Mouse (Mus musculus): ENCODE results near the gene Klf3.

Gene Klf3

DNA sequence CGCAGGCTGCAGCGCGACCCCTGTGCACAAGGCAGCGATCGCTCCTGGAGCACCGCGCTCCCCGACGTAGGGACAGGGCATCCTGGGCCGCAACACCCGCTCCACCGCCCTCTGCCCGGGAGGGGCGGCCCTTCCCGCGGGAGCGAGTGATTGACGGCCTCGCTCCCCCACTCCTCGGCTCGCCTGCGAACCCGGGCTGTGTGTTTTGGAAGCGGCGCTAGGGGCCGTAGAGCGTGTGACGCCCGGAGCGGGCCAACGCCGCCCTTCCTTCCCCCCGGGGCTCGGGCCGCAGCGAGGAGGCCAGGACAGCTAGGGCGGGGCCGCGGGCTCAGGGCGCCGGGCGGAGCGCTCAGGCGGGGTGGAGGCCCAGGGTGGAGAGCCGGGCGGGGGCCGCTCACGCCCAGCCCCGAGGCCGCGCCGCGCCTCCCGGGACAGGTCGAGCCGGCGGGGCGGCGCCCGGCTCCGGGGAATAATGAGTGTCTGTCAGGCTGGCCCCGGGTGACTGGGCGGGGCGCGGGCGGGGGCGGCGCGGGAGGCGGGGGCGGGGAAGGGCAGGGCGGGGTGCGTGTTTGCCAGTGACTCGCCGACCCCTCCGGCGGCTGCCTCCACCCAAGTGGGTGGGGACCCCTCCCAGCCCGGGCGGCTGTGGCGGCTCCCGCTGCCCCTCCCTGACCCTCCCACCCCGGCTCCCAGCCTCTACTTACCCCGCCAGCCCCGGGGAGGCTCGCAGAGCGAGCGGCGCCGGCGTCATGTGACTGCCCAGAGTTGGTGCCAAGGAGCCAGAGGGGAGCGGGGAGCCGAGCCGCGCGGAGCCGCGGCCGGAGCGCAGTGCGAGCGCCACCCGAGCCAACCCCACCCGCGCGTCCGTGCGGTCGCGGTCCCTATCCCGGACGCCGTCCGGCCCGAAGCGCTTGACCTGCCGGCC lies at the start of gene Klf3:
Gene Klf3 (plus strand): TSS at position 594 of the 925 bp plus-strand sequence.
- peak; percentile 87 for DNase-seq

DNA sequence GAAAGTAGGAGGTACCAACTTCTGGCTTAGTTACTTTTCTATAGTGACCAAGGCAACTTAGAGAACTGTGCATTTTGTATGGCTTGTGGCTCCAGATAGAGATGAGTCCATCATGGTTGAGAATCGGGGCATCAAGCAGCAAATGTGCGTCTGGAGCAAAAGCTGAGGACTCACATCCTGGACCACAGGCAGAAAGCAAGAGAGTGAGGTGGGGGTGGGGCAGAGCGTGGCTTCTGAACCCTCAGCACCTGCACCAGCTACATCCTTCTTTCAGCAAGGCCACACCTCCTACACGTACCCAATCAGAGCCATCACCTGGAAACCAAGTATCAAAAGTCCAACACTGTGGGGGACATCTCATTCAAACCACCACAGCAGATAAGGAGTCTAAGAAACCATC lies 40.9 kb upstream of the Klf3 start:
- no peak for DNase-seq

DNA sequence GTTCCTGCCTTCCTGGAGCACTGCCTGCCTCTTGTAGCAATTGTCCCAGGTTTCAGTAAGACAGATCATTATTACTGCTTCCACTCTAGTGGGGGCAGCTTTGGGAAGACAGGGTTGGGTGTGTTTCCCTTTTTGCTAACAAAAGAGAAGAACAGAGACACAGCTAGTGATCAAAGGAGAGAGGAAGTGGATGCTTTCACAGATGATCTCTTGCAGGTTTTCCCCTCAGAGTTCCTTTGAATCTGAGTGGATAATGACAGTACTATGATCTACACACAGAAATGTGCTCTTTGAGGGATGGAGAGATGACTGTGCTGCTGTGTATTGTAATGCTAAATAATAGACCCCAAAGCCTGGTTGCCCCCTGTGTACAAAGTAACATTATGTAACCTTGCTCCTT lies 38.7 kb upstream of the Klf3 start:
- no peak for DNase-seq

DNA sequence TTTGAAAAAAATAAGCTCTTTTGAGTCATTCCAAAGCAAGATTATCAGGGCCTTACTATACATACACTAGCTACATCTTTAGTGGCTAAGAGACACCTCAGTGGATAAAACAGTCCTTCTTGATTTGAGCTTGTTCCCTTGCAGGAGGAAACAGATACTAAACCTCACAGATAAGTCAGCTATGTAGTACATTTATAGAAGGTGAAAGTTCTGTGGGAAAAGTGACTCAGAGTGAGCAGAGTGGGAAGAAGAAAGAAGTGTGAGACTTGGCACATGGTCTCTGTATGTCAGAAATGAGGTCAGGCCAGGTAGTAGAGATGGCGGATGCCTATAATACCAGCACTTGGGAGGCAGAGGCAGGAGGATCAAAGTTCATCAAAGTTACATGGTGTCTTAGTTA lies 37.4 kb upstream of the Klf3 start:
- peak; percentile 7 for DNase-seq

DNA sequence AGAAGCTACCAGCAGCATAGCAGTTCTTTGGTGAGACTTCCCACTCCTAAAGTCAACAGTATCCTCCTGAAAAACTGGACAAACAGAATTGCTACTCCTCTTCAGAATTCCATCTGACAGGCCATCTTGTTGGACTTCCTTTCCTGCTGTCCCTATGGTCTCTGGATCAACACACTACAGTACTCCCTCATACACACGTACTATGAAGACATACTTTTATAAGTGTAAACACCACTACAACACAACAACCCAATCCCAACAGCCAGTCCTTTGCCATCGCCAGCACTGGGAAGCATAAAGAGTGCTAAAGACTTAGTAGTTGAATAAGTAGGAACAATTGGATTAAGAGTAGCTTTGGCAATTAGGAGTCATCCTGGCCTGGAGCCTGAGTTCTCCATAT lies 36.6 kb upstream of the Klf3 start:
- no peak for DNase-seq

DNA sequence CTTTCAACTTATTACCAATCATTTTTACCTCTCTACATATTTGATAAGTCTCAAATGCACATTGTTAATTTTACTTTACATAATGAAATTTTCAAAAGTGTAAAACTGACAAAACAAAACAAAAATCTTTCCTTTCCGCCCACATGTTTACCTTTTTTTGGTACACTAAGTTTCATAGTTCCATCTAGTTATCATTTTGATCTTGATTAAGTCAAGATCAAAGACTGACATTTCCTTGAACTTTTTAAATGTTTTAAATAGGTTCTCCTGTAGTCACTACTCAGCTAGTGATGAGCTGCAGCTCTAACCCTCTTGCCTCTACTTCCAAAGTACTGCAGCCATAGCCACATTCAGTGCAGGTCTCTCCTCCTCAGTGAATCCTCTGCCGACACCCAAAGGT lies 31.6 kb upstream of the Klf3 start:
- DNase-seq, result no peak

DNA sequence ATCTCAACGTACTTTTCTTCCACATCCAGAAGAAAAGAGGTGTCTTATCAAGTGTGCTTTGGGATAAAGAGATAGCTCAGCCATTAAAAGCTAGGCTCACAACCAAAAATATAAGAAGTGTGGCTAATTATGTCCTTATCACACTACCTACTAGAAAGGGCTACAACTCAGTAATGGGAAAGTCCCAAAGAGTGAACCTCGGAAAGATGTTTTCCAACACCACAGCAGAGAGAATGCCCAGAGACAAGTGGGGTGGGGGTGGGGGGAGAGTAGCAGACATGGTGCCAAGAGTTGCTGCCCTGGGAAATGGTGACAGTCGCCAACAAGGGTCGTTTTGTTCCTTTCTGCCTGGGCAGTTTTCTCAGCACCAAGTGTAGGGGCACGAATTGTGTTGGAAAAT lies 25.0 kb upstream of the Klf3 start:
- DNase-seq, result no peak

DNA sequence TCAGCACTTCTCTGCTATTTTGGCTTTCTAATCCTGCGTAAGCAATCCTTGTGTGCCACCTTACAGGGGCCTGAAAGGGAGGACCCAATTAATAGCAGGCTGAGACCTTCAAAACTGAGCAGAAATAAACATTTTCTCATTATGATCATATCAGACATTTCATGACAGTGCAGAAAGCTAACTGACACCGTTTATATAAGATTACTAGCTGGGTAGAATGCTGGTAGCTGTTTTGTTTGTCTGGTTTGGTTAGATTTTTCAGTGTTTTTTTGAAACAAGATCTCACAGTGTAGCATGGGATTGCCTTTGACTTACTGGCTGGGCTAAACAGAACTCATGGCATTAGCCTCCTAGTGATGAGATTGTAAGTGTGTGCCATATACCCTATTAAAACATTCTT lies 23.9 kb upstream of the Klf3 start:
- no peak for DNase-seq

DNA sequence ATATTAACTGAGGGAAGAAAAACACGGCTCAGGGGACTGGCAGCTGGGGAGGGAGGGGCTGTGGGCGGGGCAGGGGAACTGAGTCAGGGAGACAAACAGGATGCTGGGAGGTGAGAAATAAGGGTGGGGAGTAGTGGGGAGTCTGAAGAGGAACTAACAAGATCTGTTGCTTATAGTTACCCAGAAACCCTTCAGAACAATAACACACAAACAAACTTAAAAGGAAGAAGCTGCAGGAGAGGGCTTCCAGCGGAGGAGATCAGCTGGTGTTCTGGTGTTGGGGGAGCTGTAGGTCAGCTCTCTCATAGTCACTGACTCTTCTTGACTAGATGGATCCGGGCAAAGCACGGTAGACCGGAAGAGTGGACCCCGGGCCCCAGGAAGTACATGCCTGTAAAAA lies 22.4 kb upstream of the Klf3 start:
- DNase-seq, result no peak

DNA sequence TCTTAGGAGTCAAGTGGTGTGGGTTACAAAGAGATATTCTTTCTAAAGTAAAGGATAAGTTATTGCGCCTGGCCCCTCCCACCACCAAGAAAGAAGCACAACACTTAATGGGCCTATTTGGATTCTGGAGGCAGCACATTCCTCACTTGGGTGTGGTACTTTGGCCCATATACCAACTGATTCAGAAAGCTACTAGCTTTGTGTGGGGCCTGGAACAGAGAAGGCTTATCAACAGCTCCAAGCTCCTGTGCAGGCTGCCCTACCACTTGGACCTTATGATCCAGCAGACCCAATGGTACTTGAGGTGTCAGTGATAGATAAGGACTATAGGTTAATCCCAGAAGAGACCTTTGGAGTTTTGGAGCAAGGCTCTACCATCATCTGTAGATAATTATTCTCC lies 15.0 kb upstream of the Klf3 start:
- no peak for DNase-seq

DNA sequence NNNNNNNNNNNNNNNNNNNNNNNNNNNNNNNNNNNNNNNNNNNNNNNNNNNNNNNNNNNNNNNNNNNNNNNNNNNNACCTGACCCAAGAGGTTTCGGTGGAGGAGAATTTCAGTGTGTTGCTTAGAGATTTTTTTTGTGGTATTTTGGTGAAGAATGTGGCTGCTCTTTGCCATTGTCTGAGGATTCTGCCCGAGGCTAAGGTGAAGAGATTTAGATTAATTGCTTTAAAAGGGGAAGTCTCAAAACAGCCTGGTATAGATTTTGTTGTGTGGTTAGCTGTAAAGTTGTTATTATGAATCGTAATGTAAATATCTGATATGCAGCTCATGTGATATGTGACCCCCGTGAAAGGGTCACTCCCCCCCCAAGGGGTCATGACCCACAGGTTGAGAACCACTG lies 5.0 kb upstream of the Klf3 start:
- DNase-seq, result no peak

DNA sequence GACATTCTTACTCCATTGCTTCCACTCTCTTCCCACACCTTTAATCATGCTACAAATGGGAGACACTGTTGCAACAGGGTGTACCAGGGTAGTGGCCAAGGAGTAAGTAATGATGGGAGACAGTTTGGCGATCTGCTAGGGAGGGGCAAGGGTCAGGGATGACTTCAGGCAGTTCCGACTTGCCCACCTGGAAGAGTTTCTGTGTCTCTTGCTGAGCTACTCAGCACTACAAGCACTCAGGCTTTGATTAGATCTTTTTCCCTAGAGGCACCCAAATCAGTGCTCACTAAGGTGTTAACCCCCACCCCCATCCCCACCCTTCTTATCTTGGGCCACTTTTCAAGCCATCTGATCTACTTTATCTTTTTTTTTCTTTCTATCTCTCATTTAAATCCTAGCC lies 1.6 kb upstream of the Klf3 start:
- DNase-seq, result no peak

DNA sequence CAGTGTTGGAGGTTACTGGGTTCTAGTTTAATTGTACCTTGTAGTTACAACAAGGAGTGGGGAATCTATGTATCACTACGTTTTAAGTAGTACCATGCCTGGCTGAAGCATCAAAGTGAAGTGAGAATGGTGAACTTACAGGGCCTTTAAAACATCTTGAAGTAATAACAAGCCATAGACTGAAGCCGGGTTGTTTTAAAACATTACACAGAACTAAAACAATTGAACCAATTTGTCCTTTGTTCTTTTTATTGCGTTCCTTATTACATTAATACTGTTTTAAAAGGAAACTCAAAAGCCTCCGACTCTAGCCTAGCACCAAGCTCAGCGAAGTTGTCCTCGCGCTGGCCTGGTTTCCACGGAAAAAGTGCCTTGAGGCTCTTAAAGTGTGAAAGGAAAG lies 1.0 kb upstream of the Klf3 start:
- no peak for DNase-seq

DNA sequence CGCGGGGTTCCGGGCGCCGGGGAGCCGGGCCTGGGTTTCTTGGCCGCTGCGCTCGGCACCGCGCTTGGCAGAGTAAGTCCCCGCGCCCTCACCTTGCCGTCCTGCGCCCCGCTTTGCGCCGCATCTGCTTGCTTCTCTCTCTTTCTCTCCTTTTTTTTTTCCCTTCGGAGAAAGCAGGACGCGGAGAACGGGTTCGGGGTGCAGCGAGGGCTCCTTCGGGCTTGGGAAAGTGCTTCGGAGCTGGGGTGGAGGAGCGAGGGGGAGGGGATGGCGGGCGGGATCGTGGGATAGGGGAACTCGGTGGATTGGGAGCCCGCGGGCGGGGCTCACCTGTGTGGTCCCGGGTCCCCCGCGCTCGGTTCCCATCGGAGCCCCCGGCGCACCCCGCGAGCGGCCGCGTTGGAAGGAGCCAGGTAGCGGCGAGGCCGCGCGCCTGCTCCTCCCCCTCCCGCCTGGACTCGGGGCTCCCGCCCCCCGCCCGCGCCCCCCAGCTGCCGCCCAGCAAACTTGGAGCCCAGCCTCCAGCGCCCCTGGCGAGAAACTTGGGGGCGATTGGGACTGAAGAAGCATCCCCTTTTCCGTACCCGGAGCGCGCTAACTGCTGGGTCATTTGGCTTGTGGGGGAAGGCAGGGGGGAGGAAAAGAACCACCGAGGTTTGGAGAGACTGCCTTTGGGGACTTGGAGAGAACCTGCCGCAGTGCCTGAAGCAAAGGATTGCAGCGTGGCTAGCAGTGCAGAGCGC lies 703 bp downstream of the Klf3 start:
- no peak for DNase-seq

DNA sequence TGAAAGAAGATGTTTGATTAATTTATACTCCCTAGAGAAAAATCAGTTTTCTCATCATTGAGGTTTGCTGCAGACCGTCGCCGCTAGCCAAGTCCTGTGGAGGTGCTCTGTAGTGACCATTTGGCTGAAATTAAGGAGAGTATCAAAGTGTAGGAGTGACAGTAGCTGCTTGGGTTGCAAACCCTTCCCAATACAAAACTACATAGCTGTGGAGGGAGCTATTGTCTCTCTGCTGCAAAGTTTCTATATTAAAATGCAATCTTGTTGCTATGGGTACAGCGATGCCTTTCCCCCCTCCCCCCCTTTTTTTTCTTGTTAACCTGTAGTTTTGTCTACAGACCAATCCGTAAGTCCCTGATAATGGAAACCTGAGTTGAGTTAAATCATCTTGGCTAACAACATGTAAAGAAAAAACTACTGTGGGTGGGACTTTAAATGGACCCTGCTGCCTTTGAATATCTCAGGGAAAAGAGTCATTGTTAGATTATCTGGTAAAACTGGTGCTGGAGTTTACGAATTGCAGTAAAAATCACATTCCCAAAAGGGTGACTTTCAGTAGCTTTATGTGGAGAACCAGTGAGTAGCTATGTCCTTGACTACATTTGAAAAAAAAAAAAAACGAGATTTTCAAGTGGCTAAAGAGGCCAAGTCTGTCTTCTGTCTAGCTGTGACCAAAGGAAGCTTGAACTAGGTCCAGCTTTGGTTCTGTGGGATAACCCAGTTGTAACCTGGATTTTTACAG lies 2.1 kb downstream of the Klf3 start:
- no peak for DNase-seq

DNA sequence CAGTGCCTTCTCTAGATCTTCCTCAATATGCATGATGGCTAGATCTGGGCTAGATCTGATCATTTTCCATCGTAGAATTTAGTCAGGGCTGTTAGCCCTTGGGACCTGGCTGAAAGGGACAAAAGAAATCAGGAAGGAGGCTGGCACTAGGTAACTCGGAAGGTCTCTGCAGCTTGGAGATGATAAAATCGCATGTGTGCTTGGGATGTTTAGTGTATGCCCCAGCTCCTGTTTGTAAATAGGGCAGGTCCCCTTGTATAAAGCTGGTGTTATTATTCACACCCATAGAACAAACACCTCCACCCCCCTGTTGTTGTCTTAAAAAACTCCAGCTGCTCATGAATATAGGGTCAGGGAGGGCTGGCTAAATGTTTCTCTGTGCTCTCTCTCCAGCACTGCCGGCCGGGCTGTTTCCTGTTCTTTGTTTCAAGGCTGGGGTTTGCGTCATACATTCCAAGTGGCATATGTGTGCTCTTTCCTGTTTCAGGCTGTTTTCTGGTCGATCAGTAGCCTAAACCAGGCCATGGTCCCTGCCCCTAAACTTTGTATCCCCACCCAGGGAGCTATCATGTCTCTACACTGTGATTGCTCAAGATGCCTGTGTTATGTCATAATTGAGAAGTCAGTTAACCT lies 2.8 kb downstream of the Klf3 start:
- DNase-seq, result no peak

DNA sequence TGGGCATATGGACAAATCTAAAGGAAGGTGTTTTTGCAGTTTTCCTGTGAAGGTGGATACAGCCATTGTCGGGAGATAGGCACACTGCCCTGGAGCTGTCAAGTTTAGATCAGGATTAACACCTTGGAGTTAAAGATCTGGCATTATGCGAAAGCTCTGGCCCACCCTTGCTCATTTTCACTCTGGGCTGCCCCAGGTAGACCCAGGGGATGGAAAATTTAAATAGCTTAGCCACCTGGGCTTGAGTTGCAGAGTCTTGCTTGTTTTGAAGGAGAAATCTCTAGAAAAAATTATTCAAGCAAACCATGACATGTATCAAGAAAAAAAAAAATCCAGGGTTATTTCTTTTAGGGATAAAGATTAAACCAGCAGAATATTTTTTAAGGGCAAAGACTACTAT lies 3.4 kb downstream of the Klf3 start:
- DNase-seq, result no peak

DNA sequence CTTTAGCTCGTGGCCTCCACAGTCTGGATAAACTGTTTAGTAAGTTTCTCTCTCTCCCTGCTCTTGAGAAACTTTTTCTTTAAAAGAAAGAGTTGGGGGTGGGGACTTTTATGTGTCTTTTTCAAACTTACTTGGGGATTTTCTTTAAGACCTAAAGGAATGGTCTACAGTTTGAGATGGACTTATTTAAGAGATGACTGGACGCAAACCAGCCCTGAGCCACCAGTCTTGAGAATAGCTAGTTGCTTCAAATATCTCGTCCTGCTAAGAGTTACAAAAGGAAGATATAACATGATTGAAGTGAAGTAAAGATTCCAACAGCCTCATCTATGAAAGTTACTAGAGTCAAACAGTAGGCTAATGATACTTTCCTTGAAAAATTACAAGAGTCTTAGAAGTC lies 4.0 kb downstream of the Klf3 start:
- no peak for DNase-seq

DNA sequence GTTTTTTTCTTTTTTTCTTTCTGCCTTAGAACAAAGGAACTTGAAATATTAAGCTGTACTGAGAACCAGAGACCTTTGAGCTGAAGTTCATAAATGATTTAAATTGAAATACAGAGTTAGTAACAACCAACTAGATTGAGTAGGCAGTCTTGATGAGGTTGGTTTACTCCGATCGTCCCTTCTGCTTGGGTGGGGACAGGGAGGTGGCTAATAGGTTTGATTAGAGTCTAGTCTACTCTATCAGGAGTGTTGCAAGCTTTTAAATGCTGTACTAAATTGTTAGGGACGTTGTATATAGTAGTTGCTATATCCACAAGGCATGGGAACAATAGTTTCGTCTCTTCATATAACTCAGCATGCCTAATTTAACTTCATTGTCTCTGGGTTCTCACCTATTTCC lies 4.4 kb downstream of the Klf3 start:
- DNase-seq, result no peak

DNA sequence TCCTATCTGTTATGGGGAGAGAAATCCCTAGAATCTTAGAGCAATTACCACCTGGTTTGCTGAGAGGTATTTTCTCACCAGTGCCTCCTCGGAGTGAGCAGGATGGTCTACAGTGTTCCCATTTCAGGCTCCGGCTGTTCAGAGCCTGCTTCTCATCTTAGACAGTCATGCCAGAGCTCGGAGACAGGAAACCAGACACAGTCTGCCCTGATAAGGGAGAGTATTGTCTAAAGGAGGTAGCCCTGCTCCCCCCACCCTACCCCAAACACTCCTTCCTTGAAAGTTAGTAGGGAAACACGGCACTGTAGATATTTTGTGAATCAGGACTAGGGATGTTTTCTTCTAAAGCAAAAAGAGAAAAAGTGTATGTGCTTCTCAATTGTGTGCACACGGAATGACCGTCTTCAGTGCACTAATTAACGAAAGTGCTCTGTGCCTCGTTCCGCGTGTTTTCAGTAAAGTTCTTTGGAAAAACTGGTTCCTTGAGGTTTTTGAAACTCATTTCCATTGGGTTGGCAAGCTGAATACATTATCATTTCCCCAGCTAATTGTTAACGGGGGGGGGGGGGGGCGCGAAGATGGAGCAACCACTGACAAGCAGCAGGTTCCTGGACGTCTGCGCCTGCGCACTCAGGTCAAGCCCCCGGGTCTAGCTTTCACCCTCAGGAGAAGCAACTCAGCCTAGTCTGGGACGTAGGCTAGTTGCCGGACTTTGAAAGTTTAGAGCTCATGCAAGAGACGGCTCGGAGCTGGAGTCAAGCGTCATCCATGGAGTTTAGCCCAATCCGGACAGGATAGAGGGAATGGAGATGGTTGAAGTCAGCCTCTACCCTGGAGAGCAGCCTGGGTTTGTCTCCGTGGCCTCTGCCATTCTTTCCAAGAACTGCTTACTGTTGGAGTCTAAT lies 5.2 kb downstream of the Klf3 start:
- DNase-seq, result no peak

DNA sequence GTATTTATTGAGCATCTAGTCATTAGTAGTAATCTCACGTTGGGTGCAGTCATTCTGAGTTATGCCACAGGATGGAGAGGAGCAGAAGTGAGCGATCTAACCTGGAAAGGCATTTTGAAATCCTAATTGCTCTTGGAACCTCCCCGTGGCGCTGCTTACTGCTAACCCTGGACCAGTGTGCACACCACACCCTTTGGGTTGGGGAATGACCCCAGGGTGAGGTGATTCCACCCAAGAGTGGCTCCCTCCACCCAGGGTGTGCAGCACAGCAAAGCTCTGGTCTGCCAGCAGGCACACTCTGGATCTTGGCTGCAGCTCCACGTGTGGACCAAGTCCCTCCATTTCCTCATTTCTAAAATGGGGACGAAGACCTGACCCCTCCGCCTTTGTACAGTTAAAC lies 6.1 kb downstream of the Klf3 start:
- no peak for DNase-seq

DNA sequence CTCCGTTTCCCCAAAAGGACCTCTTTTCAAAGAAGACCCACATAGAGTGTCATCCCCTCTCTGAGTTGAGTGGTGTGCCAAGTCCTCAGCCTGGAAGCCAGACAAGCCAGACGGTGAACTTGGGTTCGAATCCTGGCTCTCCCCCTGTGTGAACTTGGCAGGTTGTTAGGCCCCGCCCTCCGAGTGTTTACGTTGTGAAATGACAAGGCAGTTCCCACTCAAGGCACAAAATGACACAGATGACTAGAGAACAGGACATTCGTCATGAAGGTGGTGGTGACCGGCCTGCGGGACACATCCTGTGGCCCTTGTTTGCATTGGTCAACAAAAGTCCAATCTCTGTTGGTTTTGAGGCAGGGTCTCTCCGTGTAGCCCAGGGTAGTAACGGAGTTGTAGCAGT lies 6.7 kb downstream of the Klf3 start:
- no peak for DNase-seq

Measured in right cerebral cortex, adult 18-20 months (tissue).